Mouse (Mus musculus) hindbrain, embryonic 15.5 days (tissue): ENCODE results near the gene Ndufaf3. TPM values are rescaled to one million over a fixed set of nuclear protein-coding genes. Genes with fewer than 3 reads are reported as not detected.
"Not testable (repeated sequence)": the region's sequence is repeated elsewhere in the genome, so short reads cannot be mapped to it uniquely, and the experiment has no call there.

ENCODE experiments used
- ATAC-seq: fragments of 200-750 bp; cut with Nextera tagmentation; 2 replicates; pipeline ENCODE4 v1.8.0; 2017; ENCODE audit warnings: low read depth, moderate number of reproducible peaks, moderate TSS enrichment; ENCODE audit not compliant: low FRiP score
- H3K27ac ChIP-seq: fragments of 300-500 bp; sonication (generic); replicated peaks from 2 replicates; pipeline ENCODE4 v1.5.1; 2015; ENCODE audit warnings: mild to moderate bottlenecking, inconsistent platforms
- H3K27me3 ChIP-seq: fragments of 300-500 bp; sonication (generic); 2 replicates; pipeline ENCODE4 v1.6.1; 2015; ENCODE audit warnings: control low read depth, inconsistent platforms
- H3K36me3 ChIP-seq: fragments of 300-500 bp; sonication (generic); 2 replicates; pipeline ENCODE4 v1.6.1; 2015; ENCODE audit warnings: control low read depth, inconsistent platforms
- H3K4me1 ChIP-seq: fragments of 300-500 bp; sonication (generic); replicated peaks from 2 replicates; pipeline ENCODE4 v1.6.1; 2015; ENCODE audit warnings: control low read depth, inconsistent platforms
- H3K4me2 ChIP-seq: fragments of 300-500 bp; sonication (generic); 2 replicates; pipeline ENCODE4 v1.6.1; 2015; ENCODE audit warnings: moderate library complexity, mild to moderate bottlenecking, inconsistent platforms
- H3K4me3 ChIP-seq: fragments of 300-500 bp; sonication (generic); 2 replicates; pipeline ENCODE4 v1.5.1; 2015; ENCODE audit warnings: mild to moderate bottlenecking, inconsistent platforms
- H3K9ac ChIP-seq: fragments of 300-500 bp; sonication (generic); 2 replicates; pipeline ENCODE4 v1.6.1; 2015; ENCODE audit warnings: inconsistent platforms
- H3K9me3 ChIP-seq: fragments of 300-500 bp; sonication (generic); 2 replicates; pipeline ENCODE4 v1.6.1; 2016; ENCODE audit warnings: control low read depth, inconsistent platforms
- WGBS: fragments of 180-500 bp; shearing (Covaris S2); methylation state at CpG from one replicate; pipeline ENCODE4 v1.1.7; 2015; 5-methylcytosine and 5-hydroxymethylcytosine counted together
- polyA plus RNA-seq: library from polyadenylated mRNA; unstranded; fragments of >200 nt; fragmentation: Nextera tagmentation; extraction: Ambion mirVana; gene quantifications from 2 replicates; pipeline ENCODE4 v1.2.1, GENCODE M21; 2015

Ndufaf3 gene
- polyA plus RNA-seq = 73.4 and 78.5 TPM in 2 replicates

DNA sequence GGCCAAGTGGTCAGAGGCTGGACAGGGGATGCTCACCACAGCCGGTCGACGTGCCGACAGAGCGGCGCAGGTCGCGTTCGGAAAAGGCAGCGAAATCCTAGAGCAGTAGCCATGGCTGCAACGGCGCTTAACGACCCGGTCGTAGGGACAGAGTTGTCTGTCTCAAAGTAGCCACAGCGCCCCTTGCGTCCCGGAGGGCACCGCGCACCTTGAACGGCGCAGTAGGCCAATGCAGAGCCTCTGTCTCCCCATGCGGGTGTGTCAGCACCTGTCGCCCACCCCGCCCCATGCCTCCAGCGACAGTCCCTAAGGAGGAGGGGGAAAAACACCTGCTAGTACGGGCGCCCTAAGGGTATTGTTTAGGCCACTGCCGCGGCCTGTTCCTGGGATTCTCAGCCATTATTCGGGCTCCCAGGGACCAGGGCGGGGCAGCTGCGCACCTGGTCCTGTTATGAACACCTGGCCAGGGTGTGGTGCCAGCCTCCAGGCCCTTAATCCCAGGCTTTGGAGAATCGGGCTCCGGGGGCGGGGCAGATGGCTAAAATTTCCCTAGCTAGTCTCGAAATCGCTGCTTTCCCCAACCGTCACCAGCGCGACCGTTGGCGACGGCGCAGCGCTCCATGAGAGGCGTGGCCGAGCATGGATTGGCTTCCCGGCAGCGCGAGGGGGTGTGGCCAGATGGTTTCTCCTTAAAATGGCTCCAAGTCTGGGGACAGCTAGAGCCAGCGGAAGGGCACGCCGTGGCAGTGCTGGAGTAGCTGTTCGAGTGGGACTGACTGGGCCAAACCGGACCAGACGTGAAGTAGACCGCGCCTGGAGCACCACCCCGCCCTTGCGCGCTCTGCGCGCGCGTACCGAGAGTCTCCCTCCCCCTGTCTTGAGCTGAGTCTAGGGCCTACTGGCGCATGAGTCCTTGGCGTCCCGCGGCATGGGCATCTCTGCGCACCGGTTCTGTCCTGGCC, at the start of gene Ndufaf3:
Gene Ndufaf3, minus strand, starts transcription at position 620 of the 962 bp plus-strand sequence.
- peak within 1 kb of the TSS; percentile 93 for H3K4me2 ChIP-seq
- H3K27ac ChIP-seq = peak within 1 kb of the TSS; percentile 98
- peak within 1 kb of the TSS; percentile 69 for H3K4me3 ChIP-seq
- peaks cover 34% of the 10 kb centered on the region for H3K36me3 ChIP-seq
- no peaks in the 10 kb centered on the region for H3K27me3 ChIP-seq
- H3K4me1 ChIP-seq = peaks cover 44% of the 10 kb centered on the region
- ATAC-seq = peak; percentile 83
- H3K9ac ChIP-seq = peak within 1 kb of the TSS; percentile 82
- H3K9me3 ChIP-seq = no peaks in the 10 kb centered on the region
- WGBS = under 1% methylated on average over 71 of the region's 73 CpGs

DNA sequence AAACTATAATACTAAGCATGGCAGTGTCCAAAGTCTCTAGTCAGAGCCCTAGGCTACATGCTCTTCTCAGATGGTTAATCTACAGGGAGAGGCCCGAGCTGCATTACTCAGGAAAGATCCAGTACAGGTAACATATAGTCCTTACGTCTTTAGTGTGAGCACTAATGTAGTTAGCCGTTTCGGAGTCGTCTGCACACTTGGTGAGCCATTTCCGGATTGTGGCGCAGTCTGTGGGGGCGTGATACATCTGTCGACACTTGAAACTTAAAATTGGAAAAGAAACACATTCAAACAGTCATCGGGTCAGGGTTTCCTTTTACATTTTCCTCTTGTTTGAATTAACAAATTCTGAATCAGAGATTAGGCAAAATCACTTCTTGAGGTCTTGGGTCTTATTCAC, 44.3 kb upstream of the Ndufaf3 start:
- Histone ChIP-seq H3K9me3 (no peaks in the 10 kb centered on the region), H3K4me1 (no peaks in the 10 kb centered on the region), H3K27me3 (no peaks in the 10 kb centered on the region), H3K9ac (no peak overlapping the region), H3K4me2 (no peak overlapping the region), H3K27ac (no peak overlapping the region), H3K4me3 (no peak overlapping the region), H3K36me3 (peaks cover 83% of the 10 kb centered on the region)
- WGBS = 97% methylated on average over 10 of the region's 10 CpGs
- ATAC-seq = no peak

DNA sequence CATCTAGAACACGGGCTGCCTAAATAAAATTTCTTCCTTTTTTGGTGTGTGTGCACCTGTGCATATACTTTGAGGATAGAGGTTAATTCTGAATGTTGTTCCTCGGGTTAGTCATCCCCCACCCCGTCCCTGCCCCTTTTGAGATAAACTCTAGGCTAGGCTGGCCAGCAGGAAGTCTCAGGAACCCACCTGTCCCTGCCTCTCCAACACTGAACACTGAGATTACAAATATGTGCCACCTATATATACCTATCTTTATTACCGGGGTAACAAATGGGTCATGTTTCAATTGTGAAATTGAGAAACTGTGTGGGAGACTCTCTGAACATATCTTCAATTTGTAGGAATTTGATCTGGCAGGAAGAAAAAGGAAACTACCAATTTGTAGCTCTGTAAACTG, 41.7 kb upstream of the Ndufaf3 start:
- H3K4me3 ChIP-seq = no peak overlapping the region
- no peak overlapping the region for H3K9ac ChIP-seq
- no peak overlapping the region for H3K27ac ChIP-seq
- H3K9me3 ChIP-seq = no peaks in the 10 kb centered on the region
- no peaks in the 10 kb centered on the region for H3K4me1 ChIP-seq
- H3K27me3 ChIP-seq = no peaks in the 10 kb centered on the region
- H3K36me3 ChIP-seq = peaks cover 82% of the 10 kb centered on the region
- ATAC-seq = no peak
- WGBS = 91% methylated on average over 4 of the region's 4 CpGs
- no peak overlapping the region for H3K4me2 ChIP-seq

DNA sequence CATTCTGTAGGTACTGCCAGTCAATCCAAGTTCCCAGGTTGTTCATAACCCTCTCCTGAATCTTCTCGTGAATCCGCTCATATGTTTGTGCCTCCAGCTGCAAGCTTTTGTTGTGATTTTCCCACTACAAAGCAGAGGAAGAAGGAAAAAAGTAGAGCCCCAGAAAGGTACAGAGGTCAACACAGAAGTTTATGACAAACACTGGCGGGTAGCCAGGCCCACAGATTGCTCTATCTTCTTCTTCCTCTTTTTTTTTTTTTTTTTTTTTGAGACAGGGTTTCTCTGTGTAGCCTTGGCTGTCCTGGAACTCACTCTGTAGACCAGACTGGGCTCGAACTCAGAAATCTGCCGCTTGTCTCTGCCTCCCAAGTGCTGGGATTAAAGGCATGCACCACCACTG, 40.7 kb upstream of the Ndufaf3 start:
- H3K9me3 ChIP-seq, H3K4me1 ChIP-seq, ATAC-seq, H3K9ac ChIP-seq, H3K4me3 ChIP-seq, H3K27me3 ChIP-seq, H3K4me2 ChIP-seq, H3K27ac ChIP-seq: not testable (repeated sequence)
- peaks cover 87% of the 10 kb centered on the region for H3K36me3 ChIP-seq
- 91% methylated on average over 5 of the region's 5 CpGs for WGBS

DNA sequence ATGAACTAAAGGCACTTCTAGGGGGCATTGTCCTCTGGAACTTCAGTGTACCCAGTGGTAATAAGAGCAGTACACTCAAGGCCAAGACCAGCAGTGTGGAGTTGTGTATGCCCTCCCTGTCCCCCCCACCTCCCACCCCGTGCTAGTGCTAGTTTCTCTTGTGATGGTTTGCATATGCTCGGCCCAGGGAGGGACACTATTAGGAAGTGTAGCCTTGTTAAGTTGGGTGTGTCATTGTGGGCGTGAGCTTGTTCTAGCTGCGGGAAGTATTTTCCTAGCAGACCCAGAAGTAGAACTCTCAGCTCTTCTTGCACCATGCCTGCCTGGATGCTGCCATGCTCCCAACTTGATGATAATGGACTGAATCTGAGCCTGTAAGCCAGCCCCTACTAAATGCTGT, 34.8 kb upstream of the Ndufaf3 start:
- H3K27ac ChIP-seq = no peak overlapping the region
- WGBS = 93% methylated on average over 4 of the region's 4 CpGs
- H3K9ac ChIP-seq = no peak overlapping the region
- no peak overlapping the region for H3K4me2 ChIP-seq
- peaks cover 33% of the 10 kb centered on the region for H3K36me3 ChIP-seq
- no peak overlapping the region for H3K4me3 ChIP-seq
- peaks cover 4% of the 10 kb centered on the region; the same call in 1 of the 2 replicates for H3K4me1 ChIP-seq
- no peaks in the 10 kb centered on the region for H3K27me3 ChIP-seq
- no peak for ATAC-seq
- H3K9me3 ChIP-seq = no peaks in the 10 kb centered on the region

DNA sequence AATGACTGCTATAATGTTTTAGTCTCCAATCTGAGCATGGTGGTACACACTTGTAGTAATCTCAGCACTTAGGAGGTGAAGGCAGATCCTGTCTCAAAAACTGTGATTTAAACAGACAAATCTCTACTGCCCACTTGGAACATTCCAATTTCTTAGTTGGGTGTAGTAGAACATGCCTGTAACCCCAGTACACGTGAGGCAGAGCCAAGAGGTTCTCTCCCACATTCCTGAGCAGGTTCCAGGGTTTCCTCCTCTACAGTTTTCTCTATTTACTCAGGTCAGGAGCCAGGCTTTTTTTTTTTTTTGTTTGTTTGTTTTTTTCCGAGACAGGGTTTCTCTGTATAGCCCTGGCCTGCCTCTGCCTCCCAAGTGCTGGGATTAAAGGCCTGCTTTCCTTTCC, 32.8 kb upstream of the Ndufaf3 start:
- 67% methylated on average over 2 of the region's 2 CpGs for WGBS
- Histone ChIP-seq H3K27me3 (no peaks in the 10 kb centered on the region), H3K4me2 (no peak overlapping the region), H3K4me1 (peaks cover 15% of the 10 kb centered on the region), H3K9me3 (no peaks in the 10 kb centered on the region), H3K27ac (no peak overlapping the region), H3K36me3 (peaks cover 16% of the 10 kb centered on the region), H3K9ac (no peak overlapping the region), H3K4me3 (no peak overlapping the region)
- no peak for ATAC-seq

DNA sequence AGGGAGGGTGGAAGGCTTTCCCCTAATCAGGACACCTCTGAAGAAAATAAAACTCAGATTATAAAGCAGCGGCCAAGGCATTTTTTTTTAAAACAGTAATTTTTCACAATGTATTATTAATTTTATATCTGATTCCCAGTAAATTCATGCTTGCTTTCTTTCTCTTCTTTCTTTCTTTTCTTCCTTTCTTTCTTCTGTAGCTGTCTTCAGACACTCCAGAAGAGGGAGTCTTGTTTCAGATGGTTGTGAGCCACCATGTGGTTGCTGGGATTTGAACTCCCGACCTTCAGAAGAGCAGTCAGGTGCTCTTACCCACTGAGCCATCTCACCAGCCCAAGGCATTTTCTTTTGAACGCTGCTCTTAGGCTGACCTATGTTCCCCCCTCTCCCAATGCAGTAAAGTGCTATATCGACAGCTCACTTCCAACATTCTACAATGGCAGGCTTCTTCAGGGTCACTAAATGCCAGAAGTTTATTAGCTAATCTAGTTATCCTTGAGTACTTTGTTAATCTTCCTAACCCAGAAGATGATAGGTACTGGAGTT, 31.9 kb upstream of the Ndufaf3 start:
- 79% methylated on average over 4 of the region's 4 CpGs for WGBS
- H3K27ac ChIP-seq = no peak overlapping the region
- H3K9ac ChIP-seq = no peak overlapping the region
- no peaks in the 10 kb centered on the region for H3K9me3 ChIP-seq
- H3K4me2 ChIP-seq = no peak overlapping the region
- H3K4me1 ChIP-seq = peaks cover 15% of the 10 kb centered on the region
- no peak overlapping the region for H3K4me3 ChIP-seq
- no peak for ATAC-seq
- no peaks in the 10 kb centered on the region for H3K27me3 ChIP-seq
- peaks cover 12% of the 10 kb centered on the region for H3K36me3 ChIP-seq

DNA sequence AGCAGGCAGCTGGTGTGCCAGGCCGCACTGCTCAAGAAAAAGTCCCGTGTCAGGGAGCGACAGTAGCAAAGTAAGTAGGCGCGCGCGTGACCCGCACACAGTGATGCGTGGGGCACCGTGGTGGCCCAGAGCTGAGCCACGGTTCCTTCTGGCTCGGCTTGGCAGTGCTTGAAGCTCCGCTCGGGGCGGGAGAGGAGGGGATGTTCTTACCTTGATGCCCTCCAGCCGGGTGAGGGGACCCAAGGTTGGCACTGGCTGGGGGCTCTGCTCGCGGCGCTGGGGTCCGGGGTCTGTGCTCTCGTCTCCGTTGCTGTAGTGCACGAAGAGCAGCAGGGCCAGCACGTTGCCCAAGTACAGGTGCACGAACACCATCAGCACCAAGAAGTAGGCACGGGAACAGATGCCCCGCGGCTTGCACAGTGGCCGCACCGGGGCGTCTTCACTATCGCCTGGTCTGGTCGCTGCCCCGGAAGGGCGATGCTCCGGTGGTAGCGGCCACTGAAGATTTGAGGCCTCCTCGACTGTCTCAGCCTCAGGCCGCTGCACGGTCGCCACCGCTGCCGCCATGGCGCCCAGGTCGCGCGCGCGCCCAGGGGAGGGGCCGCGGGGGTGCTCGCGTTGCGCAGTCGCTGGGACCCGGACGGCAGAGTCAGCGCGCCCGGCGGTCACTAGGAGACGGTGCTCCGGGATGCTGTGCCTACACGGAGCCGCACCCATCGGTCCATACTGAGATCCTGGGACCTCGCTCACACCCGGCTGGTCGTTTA, 29.9 kb upstream of the Ndufaf3 start, which contains the start of gene P4htm:
Gene P4htm, minus strand, starts transcription at position 670 of the 767 bp plus-strand sequence.
- WGBS = 1% methylated on average over 67 of the region's 69 CpGs
- Histone ChIP-seq H3K4me2 (peak within 1 kb of the TSS; percentile 89), H3K27ac (peak within 1 kb of the TSS; percentile 82), H3K4me3 (peak within 1 kb of the TSS; percentile 68), H3K36me3 (no peaks in the 10 kb centered on the region), H3K4me1 (peaks cover 15% of the 10 kb centered on the region), H3K27me3 (no peaks in the 10 kb centered on the region), H3K9ac (peak within 1 kb of the TSS; percentile 68), H3K9me3 (no peaks in the 10 kb centered on the region)
- peak; percentile 89 for ATAC-seq

DNA sequence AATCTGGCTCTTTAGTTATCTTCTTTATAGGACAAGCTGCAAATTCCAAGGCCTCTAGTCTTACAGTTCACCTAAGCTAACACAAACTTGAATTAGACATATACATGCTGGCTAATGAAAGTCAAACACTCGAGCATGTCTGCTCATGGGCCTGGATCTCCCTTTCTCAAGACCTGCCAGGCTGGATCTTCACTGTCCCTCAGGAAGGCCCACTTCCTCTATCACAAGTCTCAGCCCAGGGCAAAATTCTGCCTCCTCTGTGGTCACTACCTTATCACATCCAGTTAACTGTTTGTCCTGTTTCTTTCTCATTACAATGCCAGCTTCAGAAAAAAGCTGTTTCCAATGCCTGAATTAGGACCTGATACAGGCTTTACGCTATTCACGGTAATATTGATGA, 27.1 kb upstream of the Ndufaf3 start:
- no peaks in the 10 kb centered on the region for H3K36me3 ChIP-seq
- no peak overlapping the region for H3K4me2 ChIP-seq
- WGBS = 85% methylated on average over 3 of the region's 3 CpGs
- H3K9me3 ChIP-seq = no peaks in the 10 kb centered on the region
- H3K4me3 ChIP-seq = no peak overlapping the region
- no peak for ATAC-seq
- H3K27me3 ChIP-seq = no peaks in the 10 kb centered on the region
- peaks cover 19% of the 10 kb centered on the region for H3K4me1 ChIP-seq
- no peak overlapping the region for H3K27ac ChIP-seq
- no peak overlapping the region for H3K9ac ChIP-seq

DNA sequence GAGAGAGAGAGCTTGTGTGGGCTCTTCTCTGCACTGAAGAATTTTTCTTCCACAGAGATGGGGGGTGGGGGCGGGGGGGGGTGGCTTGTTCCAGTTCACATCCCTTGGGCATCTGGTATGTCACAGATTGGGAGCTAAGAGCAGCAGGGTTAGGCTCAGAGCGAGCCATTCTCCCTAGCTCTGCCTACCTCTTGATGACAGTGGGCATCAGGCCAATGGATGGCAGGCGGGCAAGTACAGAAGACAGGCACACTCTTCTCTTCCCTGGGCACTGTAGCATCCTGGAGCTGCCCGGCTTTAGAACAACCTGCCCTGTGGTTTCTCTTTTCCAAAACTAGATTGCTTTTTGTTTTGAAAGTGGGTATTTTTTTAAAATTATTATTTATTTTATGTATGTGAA, 24.2 kb upstream of the Ndufaf3 start:
- Histone ChIP-seq H3K27ac (no peak overlapping the region), H3K4me1 (peaks cover 40% of the 10 kb centered on the region), H3K9me3 (no peaks in the 10 kb centered on the region), H3K4me2 (no peak overlapping the region), H3K4me3 (no peak overlapping the region), H3K9ac (no peak overlapping the region), H3K27me3 (no peaks in the 10 kb centered on the region), H3K36me3 (no peaks in the 10 kb centered on the region)
- WGBS = 69% methylated on average over 4 of the region's 4 CpGs
- ATAC-seq = no peak

DNA sequence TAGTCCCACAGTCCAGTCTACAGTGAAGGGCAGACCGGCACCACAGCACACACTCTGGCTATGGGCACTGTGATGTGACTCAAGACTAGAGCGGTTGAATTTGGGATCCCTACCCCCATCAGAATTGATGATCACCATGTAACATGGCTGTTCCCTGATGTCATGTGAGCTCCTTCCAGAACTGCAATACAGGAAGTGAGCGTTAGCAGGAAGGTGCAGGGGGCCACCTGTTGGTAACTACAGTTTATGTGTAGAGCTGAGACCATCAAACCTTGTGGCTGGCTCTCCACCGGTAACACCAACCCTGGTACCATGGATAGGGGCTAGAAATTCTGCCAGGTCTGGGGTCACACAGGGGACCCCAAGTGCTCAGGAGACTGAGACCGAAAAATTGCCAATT, 22.0 kb upstream of the Ndufaf3 start:
- H3K9ac ChIP-seq = no peak overlapping the region
- ATAC-seq = no peak
- H3K36me3 ChIP-seq = no peaks in the 10 kb centered on the region
- WGBS = 71% methylated on average over 5 of the region's 5 CpGs
- peaks cover 39% of the 10 kb centered on the region for H3K4me1 ChIP-seq
- H3K4me2 ChIP-seq = no peak overlapping the region
- H3K4me3 ChIP-seq = no peak overlapping the region
- no peaks in the 10 kb centered on the region for H3K9me3 ChIP-seq
- no peaks in the 10 kb centered on the region for H3K27me3 ChIP-seq
- peak overlapping the region; percentile 95 for H3K27ac ChIP-seq
